ENCODE assay signal across 12 mouse cellular contexts in the genomic region with DNA sequence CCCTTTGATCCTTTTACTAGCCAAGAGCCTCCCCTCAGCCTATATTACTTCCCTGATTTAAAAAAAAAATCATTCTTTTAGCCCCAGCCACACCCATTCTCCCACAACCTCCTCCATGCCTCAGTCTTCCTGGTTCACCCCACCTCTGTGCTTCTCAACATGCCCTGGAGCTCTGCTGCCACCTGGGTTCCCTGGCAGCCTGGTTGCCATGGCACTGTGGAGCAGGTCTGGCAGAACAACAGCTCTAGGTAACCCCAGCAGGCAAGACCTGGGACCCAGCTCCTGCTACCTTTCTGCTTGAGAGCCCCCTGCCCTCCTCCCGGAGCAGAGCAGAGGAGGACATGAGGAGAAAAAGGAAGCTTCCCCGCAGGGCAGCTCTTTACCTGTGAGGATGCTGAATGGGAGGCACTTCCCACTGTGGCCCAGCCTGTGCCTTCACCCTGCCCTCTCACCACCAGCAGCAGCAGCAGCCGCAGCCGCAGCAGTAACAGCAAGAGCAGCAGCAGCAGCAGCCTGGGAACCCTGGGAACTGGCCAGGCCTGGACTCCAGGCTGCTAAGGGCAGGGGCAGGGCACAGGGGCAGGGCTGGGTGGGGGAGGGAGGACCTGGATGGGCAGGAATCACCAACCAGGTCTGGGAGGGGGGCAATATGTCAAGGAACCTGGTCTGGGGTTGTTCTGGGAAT. TPM values are rescaled to one million over a fixed set of nuclear protein-coding genes. Genes with fewer than 3 reads are reported as not detected.
DNase-seq lines count a peak whose midpoint lies in the region; ATAC-seq and TF ChIP-seq lines count a peak whose summit lies in the region.
"Had no signal": no experiment of that assay in that cellular context is flagged by ENCODE, and none has a peak within 500 bp of the region (broad histone marks: within the 10 kb centered on the region; RNA-seq: fewer than 3 reads in every experiment).

No protein-coding gene starts in this region.

- H3K4me2 ChIP-seq in midbrain, embryonic 15.5 days = no peak overlapping the region
- H3K4me2 ChIP-seq: neural tube, embryonic 12.5 days; stomach, embryonic 15.5 days had no signal

- ATAC-seq in granulocyte monocyte progenitor cell, adult 5-6 weeks (replicated peaks; ENCODE audit: poor library complexity, severe bottlenecking) = 0 out of 2 replicates have a peak, but pooled peaks have one; percentile 14
- no peak for ATAC-seq in midbrain, embryonic 15.5 days (replicated peaks)

- no peaks in the 10 kb centered on the region for H3K9me3 ChIP-seq in midbrain, embryonic 15.5 days
- H3K9me3 ChIP-seq: neural tube, embryonic 12.5 days; stomach, embryonic 15.5 days had no signal

- 0 out of 2 replicates have a peak overlapping the region, but pooled peaks have one; percentile 38 for H3K27ac ChIP-seq in midbrain, embryonic 15.5 days
- H3K27ac ChIP-seq: liver, embryonic 14.5 days; neural tube, embryonic 12.5 days; stomach, embryonic 15.5 days had no signal

- 35% methylated on average over 4 of the region's 4 CpGs for WGBS in lung, adult 2 months
- 28% methylated on average over 4 of the region's 4 CpGs for WGBS in midbrain, embryonic 15.5 days

- no peak overlapping the region for H3K9ac ChIP-seq in midbrain, embryonic 15.5 days
- H3K9ac ChIP-seq: liver, embryonic 14.5 days; neural tube, embryonic 12.5 days; stomach, embryonic 15.5 days had no signal

- H3K4me1 ChIP-seq in lung, adult 2 months (ENCODE audit: control insufficient read depth, insufficient read depth, low read length) = no peaks in the 10 kb centered on the region; the same call in none of the 2 replicates
- H3K4me1 ChIP-seq in midbrain, embryonic 15.5 days = peaks cover 29% of the 10 kb centered on the region
- H3K4me1 ChIP-seq: stomach, embryonic 15.5 days had no signal

- no peak for TF ChIP-seq POLR2A in lung, adult 2 months (IDR thresholded peaks at IDR 0.05; ENCODE audit: borderline replicate concordance, extremely low read depth, low read depth, low read length)

- H3K27me3 ChIP-seq in midbrain, embryonic 15.5 days (replicated peaks) = peaks cover 65% of the 10 kb centered on the region

- no peaks in the 10 kb centered on the region for H3K36me3 ChIP-seq in midbrain, embryonic 15.5 days (replicated peaks)
- H3K36me3 ChIP-seq: neural tube, embryonic 12.5 days; stomach, embryonic 15.5 days had no signal

- peak; percentile 31 to 56 for DNase-seq in lung, adult 18-20 months
- no peak for DNase-seq in lung, adult 2 months
- peak; percentile 53 for DNase-seq in cerebellum, adult 9-10 months
- no peak for DNase-seq in adrenal gland, postnatal 36 days
- DNase-seq in urinary bladder, postnatal 10 days (ENCODE audit: low spot score) = no peak
- DNase-seq: adrenal gland, postnatal 10 days; heart, postnatal 36 days had no signal

- TF ChIP-seq CTCF in lung, adult 2 months (IDR thresholded peaks at IDR 0.05; ENCODE audit: insufficient read depth, low read length) = no peak

- H3K4me3 ChIP-seq in lung, adult 2 months (replicated peaks; ENCODE audit: extremely low read depth, low read depth, low read length) = no peak overlapping the region
- H3K4me3 ChIP-seq in midbrain, embryonic 15.5 days = no peak overlapping the region
- H3K4me3 ChIP-seq: neural tube, embryonic 12.5 days; stomach, embryonic 15.5 days had no signal

RNA-seq across cellular contexts. Expression of gene Kdm5c, which starts 30.9 kb away (rescaled TPM):
- 46.4 and 49.9 TPM in 2 replicates for polyA plus RNA-seq in lung, adult 2 months (2012; rRNA removed)
- total RNA-seq in granulocyte monocyte progenitor cell, adult 5-6 weeks (2014; fragmentation: Nextera tagmentation) = 43.2 and 57.6 TPM in 2 replicates
- total RNA-seq in granulocyte monocyte progenitor cell, adult 5-6 weeks (2017) = 33.9 and 46.7 TPM in 2 replicates
- polyA plus RNA-seq in midbrain, embryonic 15.5 days (2015; fragmentation: Nextera tagmentation; extraction: Ambion mirVana) = 38.6 and 38.9 TPM in 2 replicates
- 10 to 100 TPM; 69.9 to 87.3 TPM for total RNA-seq in adrenal gland, postnatal 36 days (2021)

RNA-seq across cellular contexts. Expression of gene Iqsec2, which starts 57.8 kb away (rescaled TPM):
- polyA plus RNA-seq in lung, adult 2 months (2012; rRNA removed) = 19.7 and 27.4 TPM in 2 replicates
- total RNA-seq in granulocyte monocyte progenitor cell, adult 5-6 weeks (2014; fragmentation: Nextera tagmentation) = 7.4 and 10.5 TPM in 2 replicates
- 0.60 and 5.3 TPM in 2 replicates for total RNA-seq in granulocyte monocyte progenitor cell, adult 5-6 weeks (2017)
- 4.8 and 6.3 TPM in 2 replicates for polyA plus RNA-seq in midbrain, embryonic 15.5 days (2015; fragmentation: Nextera tagmentation; extraction: Ambion mirVana)
- 10 to 100 TPM; 26.6 to 35.4 TPM for total RNA-seq in adrenal gland, postnatal 36 days (2021)

Comparison
In these comparisons a context has a peak if more than half of its experiments do, and no peak if none do; other contexts are left out.
1. DNase-seq: peak in lung, adult 18-20 months (2 of 2) and cerebellum, adult 9-10 months (single experiment); none in lung, adult 2 months (single experiment), adrenal gland, postnatal 36 days (0 of 2) and urinary bladder, postnatal 10 days (single experiment).